Mouse (Mus musculus) limb, embryonic 15.5 days (tissue): ENCODE measurements around the gene Rxfp1. TPM values are rescaled to one million over a fixed set of nuclear protein-coding genes. Genes with fewer than 3 reads are reported as not detected.

Experiments
- ATAC-seq: fragments of 200-750 bp; cut with Nextera tagmentation; 2 replicates; pipeline ENCODE4 v1.8.0; 2017; ENCODE audit warnings: low read depth, moderate TSS enrichment; ENCODE audit not compliant: insufficient number of reproducible peaks, low FRiP score, low TSS enrichment
- H3K27ac ChIP-seq: fragments of 300-500 bp; sonication (generic); 2 replicates; pipeline ENCODE4 v1.5.1; 2015; ENCODE audit warnings: moderate library complexity, mild to moderate bottlenecking, inconsistent platforms
- H3K27me3 ChIP-seq: fragments of 300-500 bp; sonication (generic); 2 replicates; pipeline ENCODE4 v1.6.1; 2015; ENCODE audit warnings: inconsistent platforms
- H3K36me3 ChIP-seq: fragments of 300-500 bp; sonication (generic); 2 replicates; pipeline ENCODE4 v1.6.1; 2015; ENCODE audit warnings: inconsistent platforms
- H3K4me1 ChIP-seq: fragments of 300-500 bp; sonication (generic); 2 replicates; pipeline ENCODE4 v1.6.1; 2015; ENCODE audit warnings: inconsistent platforms
- H3K4me2 ChIP-seq: fragments of 300-500 bp; sonication (generic); 2 replicates; pipeline ENCODE4 v1.6.1; 2015; ENCODE audit warnings: mild to moderate bottlenecking, inconsistent platforms
- H3K4me3 ChIP-seq: fragments of 300-500 bp; sonication (generic); 2 replicates; pipeline ENCODE4 v1.5.1; 2015; ENCODE audit warnings: mild to moderate bottlenecking, inconsistent platforms
- H3K9ac ChIP-seq: fragments of 300-500 bp; sonication (generic); 2 replicates; pipeline ENCODE4 v1.6.1; 2015; ENCODE audit warnings: inconsistent platforms
- H3K9me3 ChIP-seq: fragments of 300-500 bp; sonication (generic); 2 replicates; pipeline ENCODE4 v1.6.1; 2016; ENCODE audit warnings: inconsistent platforms
- WGBS: fragments of 180-500 bp; shearing (Covaris S2); methylation state at CpG from one replicate; pipeline ENCODE4 v1.1.7; 2015; 5-methylcytosine and 5-hydroxymethylcytosine counted together
- polyA plus RNA-seq: library from polyadenylated mRNA; unstranded; fragments of >200 nt; fragmentation: Nextera tagmentation; extraction: Ambion mirVana; gene quantifications from 2 replicates; pipeline ENCODE4 v1.2.1, GENCODE M21; 2015

Gene Rxfp1
- polyA plus RNA-seq, 1 experiment from 2014 or later: 0.14 TPM

GRCm38 (mm10) chr3:79664787-79665408, 72.8 kb downstream of the Rxfp1 start:
- no peaks in the 10 kb centered on the region for H3K27me3 ChIP-seq
- 37% methylated on average over 9 of the region's 9 CpGs for WGBS
- H3K27ac ChIP-seq: no peak overlapping the region
- no peak overlapping the region for H3K4me2 ChIP-seq
- no peaks in the 10 kb centered on the region for H3K36me3 ChIP-seq
- H3K9me3 ChIP-seq: no peaks in the 10 kb centered on the region
- no peak overlapping the region for H3K9ac ChIP-seq
- H3K4me1 ChIP-seq: no peaks in the 10 kb centered on the region
- no peak for ATAC-seq
- H3K4me3 ChIP-seq: no peak overlapping the region

- Histone ChIP-seq H3K4me3 (no peak overlapping the region), H3K9ac (no peak overlapping the region), H3K36me3 (no peaks in the 10 kb centered on the region), H3K4me2 (no peak overlapping the region), H3K27ac (no peak overlapping the region), H3K9me3 (no peaks in the 10 kb centered on the region), H3K27me3 (no peaks in the 10 kb centered on the region), H3K4me1 (no peaks in the 10 kb centered on the region)
- ATAC-seq: no peak
- 66% methylated on average over 5 of the region's 5 CpGs for WGBS
These were observed 81.0 kb downstream of the Rxfp1 start for GRCm38 (mm10) chr3:79656682-79657081.

- Histone ChIP-seq H3K9ac (no peak overlapping the region), H3K27me3 (no peaks in the 10 kb centered on the region), H3K9me3 (no peaks in the 10 kb centered on the region), H3K4me3 (no peak overlapping the region), H3K36me3 (no peaks in the 10 kb centered on the region), H3K4me1 (no peaks in the 10 kb centered on the region), H3K27ac (no peak overlapping the region), H3K4me2 (no peak overlapping the region)
- 73% methylated on average over 6 of the region's 6 CpGs for WGBS
- no peak for ATAC-seq
These were observed 85.6 kb downstream of the Rxfp1 start for GRCm38 (mm10) chr3:79652129-79652528.

- Histone ChIP-seq H3K9me3 (no peaks in the 10 kb centered on the region), H3K4me2 (peak within 1 kb of the TSS; percentile 86), H3K27me3 (no peaks in the 10 kb centered on the region), H3K36me3 (peaks cover 22% of the 10 kb centered on the region), H3K27ac (peak within 1 kb of the TSS; percentile 87), H3K4me1 (peaks cover 5% of the 10 kb centered on the region; the same call in 1 of the 2 replicates), H3K4me3 (peak within 1 kb of the TSS; percentile 73), H3K9ac (peak within 1 kb of the TSS; percentile 78)
- peak; percentile 11; the same call in 1 of the 2 replicates for ATAC-seq
- WGBS: under 1% methylated on average over 11 of the region's 11 CpGs
These were observed 108.3 kb downstream of the Rxfp1 start, which contains the start of gene Etfdh for GRCm38 (mm10) chr3:79629416-79629730. Gene Etfdh (minus strand): TSS chr3:79629500.

- Histone ChIP-seq H3K4me3 (peak within 1 kb of the TSS; percentile 73), H3K4me1 (peaks cover 5% of the 10 kb centered on the region; the same call in 1 of the 2 replicates), H3K36me3 (peaks cover 20% of the 10 kb centered on the region), H3K27me3 (no peaks in the 10 kb centered on the region), H3K9ac (peak within 1 kb of the TSS; percentile 78), H3K27ac (peak within 1 kb of the TSS; percentile 87), H3K9me3 (no peaks in the 10 kb centered on the region), H3K4me2 (peak within 1 kb of the TSS; percentile 86)
- peak; percentile 100 for ATAC-seq
- WGBS: under 1% methylated on average over 60 of the region's 60 CpGs
These were observed 108.9 kb downstream of the Rxfp1 start, which contains the start of gene 4930579G24Rik for GRCm38 (mm10) chr3:79628561-79629415. Gene 4930579G24Rik (plus strand): TSS chr3:79629079.

- H3K4me1 ChIP-seq: peaks cover 5% of the 10 kb centered on the region; the same call in 1 of the 2 replicates
- 2% methylated on average over 9 of the region's 9 CpGs for WGBS
- peak overlapping the region; percentile 60 for H3K9ac ChIP-seq
- peak overlapping the region; percentile 79 for H3K27ac ChIP-seq
- peak overlapping the region; percentile 73 for H3K4me3 ChIP-seq
- peak overlapping the region; percentile 74 for H3K4me2 ChIP-seq
- peaks cover 15% of the 10 kb centered on the region for H3K36me3 ChIP-seq
- no peaks in the 10 kb centered on the region for H3K27me3 ChIP-seq
- ATAC-seq: no peak
- no peaks in the 10 kb centered on the region for H3K9me3 ChIP-seq
These were observed 109.5 kb downstream of the Rxfp1 start for GRCm38 (mm10) chr3:79628182-79628560.

- no peaks in the 10 kb centered on the region for H3K27me3 ChIP-seq
- H3K4me2 ChIP-seq: peak overlapping the region; percentile 74
- peak overlapping the region; percentile 60 for H3K9ac ChIP-seq
- ATAC-seq: no peak
- H3K9me3 ChIP-seq: no peaks in the 10 kb centered on the region
- H3K4me3 ChIP-seq: peak overlapping the region; percentile 73
- H3K4me1 ChIP-seq: peaks cover 5% of the 10 kb centered on the region; the same call in 1 of the 2 replicates
- H3K36me3 ChIP-seq: peaks cover 13% of the 10 kb centered on the region
- 22% methylated on average over 10 of the region's 10 CpGs for WGBS
- H3K27ac ChIP-seq: no peak overlapping the region
These were observed 110.0 kb downstream of the Rxfp1 start for GRCm38 (mm10) chr3:79627484-79628181.

- H3K36me3 ChIP-seq: peaks cover 50% of the 10 kb centered on the region
- no peaks in the 10 kb centered on the region for H3K27me3 ChIP-seq
- no peak overlapping the region for H3K27ac ChIP-seq
- 91% methylated on average over 2 of the region's 2 CpGs for WGBS
- no peaks in the 10 kb centered on the region for H3K4me1 ChIP-seq
- H3K9ac ChIP-seq: no peak overlapping the region
- no peak for ATAC-seq
- no peaks in the 10 kb centered on the region for H3K9me3 ChIP-seq
- H3K4me3 ChIP-seq: no peak overlapping the region
- H3K4me2 ChIP-seq: no peak overlapping the region
These were observed 127.8 kb downstream of the Rxfp1 start for GRCm38 (mm10) chr3:79609886-79610285.

- H3K9me3 ChIP-seq: no peaks in the 10 kb centered on the region
- no peaks in the 10 kb centered on the region for H3K27me3 ChIP-seq
- peaks cover 10% of the 10 kb centered on the region for H3K4me1 ChIP-seq
- H3K4me3 ChIP-seq: no peak overlapping the region
- H3K27ac ChIP-seq: no peak overlapping the region
- H3K36me3 ChIP-seq: peaks cover 54% of the 10 kb centered on the region
- no peak overlapping the region for H3K9ac ChIP-seq
- ATAC-seq: no peak
- no peak overlapping the region for H3K4me2 ChIP-seq
- 92% methylated on average over 7 of the region's 7 CpGs for WGBS
These were observed 142.2 kb downstream of the Rxfp1 start for GRCm38 (mm10) chr3:79595468-79595867.

GRCm38 (mm10) chr3:79591793-79592471, 145.7 kb downstream of the Rxfp1 start:
- Histone ChIP-seq H3K9me3 (no peaks in the 10 kb centered on the region), H3K4me1 (peaks cover 10% of the 10 kb centered on the region), H3K27ac (peak overlapping the region; percentile 86), H3K27me3 (no peaks in the 10 kb centered on the region), H3K4me2 (peak overlapping the region; percentile 61), H3K36me3 (peaks cover 28% of the 10 kb centered on the region), H3K9ac (peak overlapping the region; percentile 95), H3K4me3 (peak overlapping the region; percentile 90)
- no peak for ATAC-seq
- WGBS: 2% methylated on average over 15 of the region's 15 CpGs
